Mouse (Mus musculus) cortical plate, adult 2 months (tissue): ENCODE measurements around the gene Tnrc6a. TPM values are rescaled to one million over a fixed set of nuclear protein-coding genes. Genes with fewer than 3 reads are reported as not detected.

Experiments
- H3K27ac ChIP-seq: fragments of 200-500 bp; 2 replicates; pipeline ENCODE4 v1.5.1; 2012; ENCODE audit warnings: low read length, control low read depth, inconsistent platforms; ENCODE audit not compliant: insufficient read depth
- H3K4me1 ChIP-seq: fragments of 200-500 bp; 2 replicates; pipeline ENCODE4 v1.6.1; 2011; ENCODE audit warnings: low read length; ENCODE audit not compliant: control insufficient read depth, insufficient read depth
- H3K4me3 ChIP-seq: fragments of 200-500 bp; 2 replicates; pipeline ENCODE4 v1.5.1; 2011; ENCODE audit warnings: mild to moderate bottlenecking, low read length, control low read depth; ENCODE audit not compliant: insufficient read depth
- CTCF ChIP-seq: fragments of 200-500 bp; IDR thresholded peaks from 2 replicates; pipeline ENCODE4 v1.5.1; 2011; ENCODE audit warnings: mild to moderate bottlenecking, control low read depth, low read length; ENCODE audit not compliant: insufficient read depth; ENCODE audit errors: extremely low read depth
- POLR2A ChIP-seq: fragments of 200-500 bp; IDR thresholded peaks from 2 replicates; pipeline ENCODE4 v1.6.1; 2011; ENCODE audit warnings: mild to moderate bottlenecking, low read length, control low read depth; ENCODE audit not compliant: insufficient read depth; ENCODE audit errors: extremely low read depth
- polyA plus RNA-seq: library from polyadenylated mRNA; depleted of rRNA; stranded (reverse); fragments of >200 nt; gene quantifications from 2 replicates; pipeline ENCODE4 v1.2.3, GENCODE M21; 2012

The Tnrc6a gene
- polyA plus RNA-seq, 1 experiment: 55.6 TPM

GRCm38 (mm10) chr7:123124735-123125181, 1.1 kb downstream of the Tnrc6a start:
- TF ChIP-seq CTCF: no peak
- no peak for TF ChIP-seq POLR2A
- H3K4me3 ChIP-seq: peak overlapping the region; percentile 77
- H3K4me1 ChIP-seq: peaks cover 2% of the 10 kb centered on the region; the same call in 1 of the 2 replicates
- no peak overlapping the region for H3K27ac ChIP-seq

- H3K4me3 ChIP-seq: no peak overlapping the region; the same call in 1 of the 2 replicates
- H3K27ac ChIP-seq: no peak overlapping the region
- TF ChIP-seq POLR2A (no peak), CTCF (no peak)
- H3K4me1 ChIP-seq: peaks cover 4% of the 10 kb centered on the region; the same call in 1 of the 2 replicates
These were observed 2.4 kb downstream of the Tnrc6a start for GRCm38 (mm10) chr7:123126056-123126455.

- Histone ChIP-seq H3K27ac (no peak overlapping the region), H3K4me3 (no peak overlapping the region; the same call in 1 of the 2 replicates), H3K4me1 (peaks cover 4% of the 10 kb centered on the region; the same call in 1 of the 2 replicates)
- TF ChIP-seq POLR2A (no peak), CTCF (no peak; the same call in 1 of the 2 replicates)
These were observed 3.6 kb downstream of the Tnrc6a start for GRCm38 (mm10) chr7:123127301-123127700.

GRCm38 (mm10) chr7:123127981-123128380, 4.3 kb downstream of the Tnrc6a start:
- Histone ChIP-seq H3K4me3 (no peak overlapping the region), H3K4me1 (peaks cover 4% of the 10 kb centered on the region; the same call in 1 of the 2 replicates), H3K27ac (no peak overlapping the region)
- TF ChIP-seq CTCF: no peak
- TF ChIP-seq POLR2A: no peak

GRCm38 (mm10) chr7:123129061-123129460, 5.4 kb downstream of the Tnrc6a start:
- H3K4me3 ChIP-seq: no peak overlapping the region
- peaks cover 4% of the 10 kb centered on the region; the same call in 1 of the 2 replicates for H3K4me1 ChIP-seq
- no peak overlapping the region for H3K27ac ChIP-seq
- TF ChIP-seq CTCF (no peak), POLR2A (no peak)

- H3K4me3 ChIP-seq: no peak overlapping the region
- peaks cover 7% of the 10 kb centered on the region; the same call in 1 of the 2 replicates for H3K4me1 ChIP-seq
- TF ChIP-seq POLR2A (no peak), CTCF (no peak)
- no peak overlapping the region for H3K27ac ChIP-seq
These were observed 6.5 kb downstream of the Tnrc6a start for GRCm38 (mm10) chr7:123130198-123130597.

- TF ChIP-seq CTCF: no peak
- no peak for TF ChIP-seq POLR2A
- Histone ChIP-seq H3K4me3 (no peak overlapping the region), H3K27ac (no peak overlapping the region), H3K4me1 (peaks cover 14% of the 10 kb centered on the region; the same call in 1 of the 2 replicates)
These were observed 8.7 kb downstream of the Tnrc6a start for GRCm38 (mm10) chr7:123132401-123132800.

GRCm38 (mm10) chr7:123134876-123135275, 11.2 kb downstream of the Tnrc6a start:
- Histone ChIP-seq H3K4me1 (peaks cover 13% of the 10 kb centered on the region; the same call in 1 of the 2 replicates), H3K4me3 (no peak overlapping the region), H3K27ac (no peak overlapping the region)
- TF ChIP-seq POLR2A: no peak
- no peak for TF ChIP-seq CTCF

GRCm38 (mm10) chr7:123135655-123136054, 12.0 kb downstream of the Tnrc6a start:
- TF ChIP-seq POLR2A: no peak
- no peak for TF ChIP-seq CTCF
- Histone ChIP-seq H3K4me1 (peaks cover 12% of the 10 kb centered on the region; the same call in 1 of the 2 replicates), H3K4me3 (no peak overlapping the region), H3K27ac (no peak overlapping the region)

GRCm38 (mm10) chr7:123138001-123138400, 14.3 kb downstream of the Tnrc6a start:
- Histone ChIP-seq H3K4me1 (peaks cover 13% of the 10 kb centered on the region; the same call in 1 of the 2 replicates), H3K4me3 (no peak overlapping the region), H3K27ac (no peak overlapping the region)
- no peak for TF ChIP-seq CTCF
